Mouse (Mus musculus) myocyte (in vitro differentiated cells): ENCODE measurements around the gene Zfp473.

ENCODE experiments used
- E2F4 ChIP-seq: IDR thresholded peaks from one replicate; pipeline ENCODE4 v1.6.1; 2011; ENCODE audit warnings: mild to moderate bottlenecking, control low read depth, moderate library complexity; ENCODE audit not compliant: insufficient read depth
- MAX ChIP-seq: IDR thresholded peaks from one replicate; pipeline ENCODE4 v1.6.1; 2011; ENCODE audit warnings: low read depth, mild to moderate bottlenecking, control low read depth
- MYOD1 ChIP-seq, 3 experiments: IDR thresholded peaks; one replicate each; pipeline ENCODE4 v1.6.1; 2011; ENCODE audit warnings: control low read depth in 2 of 3, low read depth in 2 of 3, mild to moderate bottlenecking in 2 of 3, moderate library complexity in 1 of 3; ENCODE audit not compliant: insufficient read length in 2 of 3, control insufficient read depth in 1 of 3
- MYOG ChIP-seq, 3 experiments: IDR thresholded peaks; one replicate each; pipeline ENCODE4 v1.6.1; 2011; ENCODE audit warnings: control low read depth in 2 of 3, low read depth in 2 of 3, mild to moderate bottlenecking in 2 of 3; ENCODE audit not compliant: insufficient read length in 2 of 3, control insufficient read depth in 1 of 3, insufficient read depth in 1 of 3
- POLR2A ChIP-seq: IDR thresholded peaks from one replicate; pipeline ENCODE4 v1.6.1; 2011; ENCODE audit warnings: low read depth, mild to moderate bottlenecking, control low read depth, moderate library complexity; ENCODE audit not compliant: insufficient read length
- POLR2AphosphoS2 ChIP-seq: IDR thresholded peaks from one replicate; pipeline ENCODE4 v1.6.1; 2011; ENCODE audit warnings: low read depth, control low read depth; ENCODE audit not compliant: insufficient read length
- TCF12 ChIP-seq: IDR thresholded peaks from one replicate; pipeline ENCODE4 v1.6.1; 2011; ENCODE audit warnings: mild to moderate bottlenecking, control low read depth; ENCODE audit not compliant: poor library complexity, insufficient read depth, severe bottlenecking
- TCF3 ChIP-seq: IDR thresholded peaks from one replicate; pipeline ENCODE4 v1.6.1; 2011; ENCODE audit warnings: low read depth, control low read depth; ENCODE audit not compliant: insufficient read length
- USF1 ChIP-seq: IDR thresholded peaks from one replicate; pipeline ENCODE4 v1.6.1; 2011; ENCODE audit warnings: low read depth, mild to moderate bottlenecking, control low read depth, moderate library complexity

DNA sequence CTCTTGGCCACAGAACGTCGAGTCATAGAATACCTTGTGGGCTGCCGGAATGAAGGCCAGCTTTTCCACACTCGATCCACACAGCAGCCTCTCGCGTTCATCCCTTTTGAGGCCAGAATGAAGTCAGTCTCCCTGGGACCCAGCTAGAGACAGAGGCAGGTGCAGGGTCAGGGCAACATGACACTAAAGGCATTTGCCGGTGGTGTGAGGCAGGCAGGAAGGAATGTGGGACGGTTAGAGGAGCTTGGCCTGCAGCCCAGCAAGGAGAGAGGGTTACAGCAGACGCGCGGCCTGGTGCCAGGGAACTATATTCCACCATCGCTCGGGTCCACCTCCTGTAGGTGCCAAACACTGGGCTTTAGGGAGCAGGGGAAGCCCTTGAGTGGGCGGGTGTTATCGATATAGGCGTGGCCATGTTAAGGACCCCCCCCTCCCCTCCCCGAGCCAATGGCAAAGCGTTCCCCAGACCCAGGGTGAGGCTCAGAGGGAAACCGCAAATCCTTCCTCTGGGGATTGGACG lies 53.6 kb downstream of the Zfp473 start:
- TF ChIP-seq USF1 (no peak), POLR2A (no peak), MYOD1 (IDR thresholded peaks at IDR 0.05; ENCODE audit: control insufficient read depth in 1 of 3, insufficient read length in 2 of 3, low read depth in 2 of 3) (peak; percentile 96 to 99 (median 98)), TCF12 (peak; percentile 69), MAX (no peak), POLR2AphosphoS2 (no peak), MYOG (IDR thresholded peaks at IDR 0.05; ENCODE audit: control insufficient read depth in 1 of 3, insufficient read depth in 1 of 3, insufficient read length in 2 of 3, low read depth in 2 of 3) (peak; percentile 67 to 95 (median 90)), E2F4 (no peak), TCF3 (peak; percentile 86)
